Mouse (Mus musculus): ENCODE data around the gene Srgap1.

DNA sequence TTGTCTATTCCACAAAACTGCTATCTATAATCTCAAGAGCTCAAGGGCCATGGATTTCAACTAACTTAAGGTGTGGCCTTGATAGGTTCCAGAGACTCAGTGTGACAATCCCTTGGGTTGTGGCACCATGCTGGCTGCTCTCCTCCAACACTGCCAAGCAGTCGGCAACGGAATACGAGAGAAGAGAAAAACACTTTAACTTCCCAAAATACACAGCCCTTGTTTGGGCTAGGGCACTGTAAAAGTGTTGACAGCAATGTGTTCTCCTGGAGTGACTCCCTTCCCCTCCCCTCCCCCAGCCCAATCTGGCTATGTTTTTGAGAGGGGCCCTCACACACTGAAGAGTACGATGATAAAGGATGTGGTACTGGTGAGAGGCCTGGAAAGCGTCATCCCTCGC, 21.9 kb downstream of the Srgap1 start:
- no peak for TF ChIP-seq POLR2A (IDR thresholded peaks at IDR 0.05; ENCODE audit: low read depth, low read length)
- no peak for TF ChIP-seq CTCF (IDR thresholded peaks at IDR 0.05; ENCODE audit: extremely low read depth, insufficient read length, insufficient replicate concordance, low read depth, low read length)
